Mouse (Mus musculus) forebrain, embryonic 13.5 days (tissue): Measurements from ENCODE around the gene Ablim1. TPM values are rescaled to one million over a fixed set of nuclear protein-coding genes. Genes with fewer than 3 reads are reported as not detected.

Experiments
- ATAC-seq: fragments of 200-750 bp; cut with Nextera tagmentation; 2 replicates; pipeline ENCODE4 v1.8.0; 2017
- H3K27ac ChIP-seq: fragments of 300-500 bp; sonication (generic); 2 replicates; pipeline ENCODE4 v1.5.1; 2015; ENCODE audit warnings: inconsistent platforms, mild to moderate bottlenecking, moderate library complexity
- H3K27me3 ChIP-seq: fragments of 300-500 bp; sonication (generic); 2 replicates; pipeline ENCODE4 v1.6.1; 2015; ENCODE audit warnings: mild to moderate bottlenecking, inconsistent platforms
- H3K36me3 ChIP-seq: fragments of 300-500 bp; sonication (generic); 2 replicates; pipeline ENCODE4 v1.6.1; 2015; ENCODE audit warnings: mild to moderate bottlenecking, inconsistent platforms; ENCODE audit not compliant: poor library complexity, severe bottlenecking
- H3K4me1 ChIP-seq: fragments of 300-500 bp; sonication (generic); 2 replicates; pipeline ENCODE4 v1.6.1; 2015; ENCODE audit warnings: inconsistent platforms
- H3K4me2 ChIP-seq: fragments of 300-500 bp; sonication (generic); 2 replicates; pipeline ENCODE4 v1.6.1; 2015; ENCODE audit warnings: inconsistent platforms, mild to moderate bottlenecking, moderate library complexity
- H3K4me3 ChIP-seq: fragments of 300-500 bp; sonication (generic); 2 replicates; pipeline ENCODE4 v1.5.1; 2015; ENCODE audit warnings: mild to moderate bottlenecking, inconsistent platforms
- H3K9ac ChIP-seq: fragments of 300-500 bp; sonication (generic); 2 replicates; pipeline ENCODE4 v1.6.1; 2015; ENCODE audit warnings: mild to moderate bottlenecking, inconsistent platforms
- H3K9me3 ChIP-seq: fragments of 300-500 bp; sonication (generic); replicated peaks from 2 replicates; pipeline ENCODE4 v1.6.1; 2016; ENCODE audit warnings: inconsistent platforms
- WGBS: fragments of 180-500 bp; shearing (Covaris S2); methylation state at CpG from one replicate; pipeline ENCODE4 v1.1.7; 2015; 5-methylcytosine and 5-hydroxymethylcytosine counted together
- polyA plus RNA-seq: library from polyadenylated mRNA; unstranded; fragments of >200 nt; fragmentation: Nextera tagmentation; extraction: Ambion mirVana; gene quantifications from 2 replicates; pipeline ENCODE4 v1.2.1, GENCODE M21; 2015

Ablim1 gene
- polyA plus RNA-seq, 1 experiment from 2014 or later: 16.5 TPM

DNA sequence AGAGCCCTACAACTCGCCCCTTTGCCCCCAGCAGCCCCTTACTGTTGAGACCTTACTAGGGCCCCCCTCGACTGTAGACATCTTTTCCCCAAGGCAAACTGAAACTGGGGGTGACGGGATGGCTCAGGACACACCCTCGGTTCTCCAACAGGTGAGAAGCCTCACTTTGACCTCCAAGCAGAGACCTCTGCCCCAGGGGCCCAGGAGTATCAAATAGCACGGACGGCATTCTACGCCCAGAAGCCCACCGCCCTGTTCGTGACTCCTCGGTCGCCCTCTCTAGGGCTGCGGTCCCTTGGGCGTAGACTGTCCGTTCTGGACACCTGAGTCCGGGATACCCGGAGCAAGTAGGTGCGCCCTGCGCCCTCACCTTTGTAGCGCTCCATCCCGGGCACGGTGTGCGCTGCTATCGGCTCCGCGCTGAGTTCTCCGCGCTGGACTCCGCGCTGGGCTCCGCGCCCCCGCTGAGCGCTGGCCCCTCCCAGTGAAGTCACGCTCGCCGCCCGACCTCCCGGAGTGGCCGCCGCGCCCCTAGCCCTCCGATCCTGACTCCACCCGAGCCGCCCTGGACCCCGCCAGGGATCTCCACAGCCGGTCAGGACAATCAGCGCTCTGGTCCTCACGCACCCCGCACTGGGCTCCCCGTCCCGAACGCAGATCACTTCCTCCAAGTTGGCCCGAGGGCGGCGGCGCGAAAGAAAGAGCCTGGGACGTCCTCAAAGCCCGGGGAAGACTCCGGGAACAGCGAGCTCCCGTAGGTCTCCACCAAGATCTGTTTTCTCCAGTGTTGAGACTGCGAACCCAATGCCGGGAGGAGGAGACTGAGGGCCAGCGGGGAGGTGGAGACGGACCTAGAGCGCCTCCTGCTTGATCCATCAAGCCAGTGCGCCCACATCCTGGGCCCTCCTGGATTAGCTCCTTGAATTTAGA, 306.7 kb downstream of the Ablim1 start, which contains the start of gene Afap1l2:
Gene Afap1l2 (minus strand): TSS at position 448 of the 930 bp plus-strand sequence.
- no peak within 1 kb of the TSS for H3K27ac ChIP-seq
- peaks cover 39% of the 10 kb centered on the region for H3K27me3 ChIP-seq
- H3K4me3 ChIP-seq: peak within 1 kb of the TSS; percentile 46
- H3K9ac ChIP-seq: peak within 1 kb of the TSS; percentile 61
- H3K36me3 ChIP-seq: no peaks in the 10 kb centered on the region
- peak; percentile 51 for ATAC-seq
- peaks cover 22% of the 10 kb centered on the region for H3K4me1 ChIP-seq
- H3K4me2 ChIP-seq: peak within 1 kb of the TSS; percentile 79
- no peaks in the 10 kb centered on the region for H3K9me3 ChIP-seq
- WGBS: 2% methylated on average over 68 of the region's 68 CpGs

- H3K4me3 ChIP-seq: peak overlapping the region; percentile 46
- no peaks in the 10 kb centered on the region for H3K9me3 ChIP-seq
- H3K4me2 ChIP-seq: peak overlapping the region; percentile 79
- no peak overlapping the region for H3K9ac ChIP-seq
- H3K27me3 ChIP-seq: peaks cover 39% of the 10 kb centered on the region
- H3K27ac ChIP-seq: no peak overlapping the region
- no peaks in the 10 kb centered on the region for H3K36me3 ChIP-seq
- ATAC-seq: no peak
- H3K4me1 ChIP-seq: peaks cover 22% of the 10 kb centered on the region
- WGBS: 70% methylated on average over 16 of the region's 16 CpGs
Observed at GRCm38 (mm10) chr19:57007291-57007690, 307.4 kb downstream of the Ablim1 start.

DNA sequence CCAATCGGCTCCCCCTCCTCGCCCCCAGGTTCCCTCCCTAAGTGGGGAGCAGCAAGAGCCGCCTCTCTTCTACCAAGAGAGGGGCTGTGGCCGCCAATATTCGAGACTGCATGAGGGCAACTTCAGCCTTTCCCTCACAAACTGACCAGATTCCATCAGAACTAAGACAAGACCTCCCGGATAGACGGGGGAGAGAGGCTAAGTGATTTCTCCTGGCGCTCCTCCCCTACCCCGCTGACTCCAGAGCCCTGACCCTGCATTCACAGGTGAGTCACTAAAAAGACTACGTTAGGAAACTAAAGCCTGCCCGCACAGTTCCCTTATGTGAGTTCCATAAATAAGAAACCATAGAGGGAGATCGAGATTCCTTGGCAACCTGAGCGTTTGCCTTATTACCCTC, 307.9 kb downstream of the Ablim1 start:
- 0 out of 2 replicates have a peak overlapping the region, but pooled peaks have one; percentile 79 for H3K4me2 ChIP-seq
- no peaks in the 10 kb centered on the region for H3K36me3 ChIP-seq
- H3K4me3 ChIP-seq: no peak overlapping the region
- no peak overlapping the region for H3K27ac ChIP-seq
- peaks cover 39% of the 10 kb centered on the region for H3K27me3 ChIP-seq
- H3K9ac ChIP-seq: no peak overlapping the region
- WGBS: 55% methylated on average over 13 of the region's 13 CpGs
- no peak for ATAC-seq
- H3K9me3 ChIP-seq: no peaks in the 10 kb centered on the region
- H3K4me1 ChIP-seq: peaks cover 22% of the 10 kb centered on the region

GRCm38 (mm10) chr19:57005062-57005461, 309.7 kb downstream of the Ablim1 start:
- Histone ChIP-seq H3K27me3 (peaks cover 38% of the 10 kb centered on the region), H3K27ac (no peak overlapping the region), H3K9ac (no peak overlapping the region), H3K4me1 (peaks cover 22% of the 10 kb centered on the region), H3K36me3 (no peaks in the 10 kb centered on the region), H3K9me3 (no peaks in the 10 kb centered on the region), H3K4me2 (no peak overlapping the region), H3K4me3 (no peak overlapping the region)
- ATAC-seq: no peak
- 88% methylated on average over 4 of the region's 4 CpGs for WGBS

DNA sequence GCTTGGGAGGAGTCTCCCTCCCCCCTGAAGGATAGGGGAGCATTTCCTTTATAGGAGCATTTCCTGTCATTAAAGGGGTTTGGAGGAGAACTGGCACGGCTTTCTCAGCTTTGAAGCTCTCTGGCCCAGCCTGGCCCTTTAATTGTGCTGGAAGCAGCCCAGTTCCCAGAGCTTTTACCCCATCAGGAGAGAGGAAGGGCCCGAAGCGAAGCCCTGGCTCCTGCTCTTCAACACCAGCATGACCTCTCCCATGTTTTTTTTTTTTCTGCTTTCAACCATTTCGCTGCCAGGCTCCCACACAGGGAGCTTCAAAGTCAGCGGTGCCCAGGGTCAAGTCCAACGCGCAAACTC, 311.3 kb downstream of the Ablim1 start:
- no peaks in the 10 kb centered on the region for H3K36me3 ChIP-seq
- H3K9ac ChIP-seq: no peak overlapping the region
- H3K4me2 ChIP-seq: peak overlapping the region; percentile 10; the same call in 1 of the 2 replicates
- H3K27ac ChIP-seq: no peak overlapping the region
- H3K9me3 ChIP-seq: no peaks in the 10 kb centered on the region
- ATAC-seq: no peak
- peaks cover 29% of the 10 kb centered on the region for H3K4me1 ChIP-seq
- H3K27me3 ChIP-seq: peaks cover 24% of the 10 kb centered on the region
- H3K4me3 ChIP-seq: no peak overlapping the region
- WGBS: 45% methylated on average over 7 of the region's 7 CpGs

DNA sequence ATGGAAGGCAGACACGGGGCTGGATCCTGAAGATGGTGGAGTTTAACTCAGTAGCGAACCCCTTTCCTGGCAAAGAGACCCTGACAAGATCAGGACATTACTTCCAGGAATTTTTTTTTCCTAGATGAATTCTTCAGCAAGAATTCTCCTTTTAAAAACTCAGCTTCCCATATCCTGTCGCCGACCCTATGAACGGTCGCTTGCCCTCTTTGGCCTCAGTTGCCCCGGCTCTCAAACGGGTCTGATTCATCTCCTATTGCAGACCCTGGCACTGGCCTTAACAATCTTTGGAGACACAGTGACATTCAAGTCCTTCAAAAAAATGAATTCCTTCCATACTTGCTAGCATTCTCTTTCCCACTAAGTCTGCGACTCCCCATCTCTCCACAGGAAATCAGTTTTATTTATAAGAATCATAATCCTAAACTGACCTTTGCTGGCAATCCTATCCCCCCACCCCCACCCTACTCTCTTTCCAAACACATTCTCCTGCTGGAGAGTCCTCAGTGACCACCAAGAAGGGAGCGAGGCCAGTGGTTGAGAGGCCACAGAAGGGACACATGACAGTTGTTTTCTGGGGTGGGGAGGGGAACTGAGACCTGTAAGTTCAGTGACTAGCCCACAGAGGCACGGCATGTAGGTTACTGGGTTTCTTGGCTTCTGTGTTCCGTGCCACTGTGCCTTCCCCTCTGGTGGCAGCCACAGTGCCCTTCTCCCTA, 311.8 kb downstream of the Ablim1 start:
- Histone ChIP-seq H3K36me3 (no peaks in the 10 kb centered on the region), H3K27me3 (peaks cover 19% of the 10 kb centered on the region), H3K4me2 (peak overlapping the region; percentile 10; the same call in 1 of the 2 replicates), H3K9me3 (no peaks in the 10 kb centered on the region), H3K27ac (no peak overlapping the region), H3K4me1 (peaks cover 26% of the 10 kb centered on the region), H3K4me3 (no peak overlapping the region), H3K9ac (no peak overlapping the region)
- no peak for ATAC-seq
- WGBS: 75% methylated on average over 12 of the region's 12 CpGs

- Histone ChIP-seq H3K36me3 (no peaks in the 10 kb centered on the region), H3K9ac (no peak overlapping the region), H3K27me3 (peaks cover 9% of the 10 kb centered on the region), H3K9me3 (no peaks in the 10 kb centered on the region), H3K27ac (no peak overlapping the region), H3K4me2 (no peak overlapping the region), H3K4me3 (no peak overlapping the region), H3K4me1 (peaks cover 29% of the 10 kb centered on the region)
- 91% methylated on average over 4 of the region's 4 CpGs for whole genome bisulfite sequencing
- no peak for ATAC-seq
Observed at GRCm38 (mm10) chr19:57001926-57002325, 312.8 kb downstream of the Ablim1 start.

DNA sequence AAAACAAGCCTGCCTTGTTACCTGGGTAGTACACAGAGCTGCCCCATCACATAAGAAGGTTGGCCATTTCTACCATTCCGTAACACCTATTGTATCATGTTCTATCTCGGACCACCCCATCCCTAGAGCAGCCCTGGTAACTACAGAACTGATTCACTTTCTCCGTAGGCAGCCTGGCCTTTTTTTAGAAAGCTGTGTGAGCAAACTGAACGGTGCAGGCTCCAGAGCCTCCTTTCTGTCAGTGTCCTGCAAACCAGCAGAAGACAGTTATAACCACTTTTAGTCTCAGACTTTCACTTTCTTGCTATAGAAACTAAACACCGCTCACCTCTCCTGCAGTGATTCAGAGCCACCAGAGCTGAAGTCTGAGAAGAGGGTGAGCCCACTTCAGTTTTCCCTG, 314.1 kb downstream of the Ablim1 start:
- Histone ChIP-seq H3K9me3 (no peaks in the 10 kb centered on the region), H3K4me3 (no peak overlapping the region), H3K4me2 (no peak overlapping the region), H3K27me3 (no peaks in the 10 kb centered on the region), H3K4me1 (peaks cover 32% of the 10 kb centered on the region), H3K9ac (no peak overlapping the region), H3K27ac (no peak overlapping the region), H3K36me3 (no peaks in the 10 kb centered on the region)
- 87% methylated on average over 5 of the region's 5 CpGs for WGBS
- no peak for ATAC-seq

GRCm38 (mm10) chr19:56999781-57000180, 314.9 kb downstream of the Ablim1 start:
- Histone ChIP-seq H3K9me3 (no peaks in the 10 kb centered on the region), H3K4me1 (peaks cover 32% of the 10 kb centered on the region), H3K36me3 (no peaks in the 10 kb centered on the region), H3K4me2 (no peak overlapping the region), H3K9ac (no peak overlapping the region), H3K4me3 (no peak overlapping the region), H3K27ac (no peak overlapping the region), H3K27me3 (no peaks in the 10 kb centered on the region)
- WGBS: 85% methylated on average over 2 of the region's 2 CpGs
- ATAC-seq: no peak

GRCm38 (mm10) chr19:56998910-56999309, 315.8 kb downstream of the Ablim1 start:
- 55% methylated on average over 2 of the region's 2 CpGs for WGBS
- no peak overlapping the region for H3K27ac ChIP-seq
- no peak for ATAC-seq

GRCm38 (mm10) chr19:56998331-56998730, 316.4 kb downstream of the Ablim1 start:
- Histone ChIP-seq H3K36me3 (no peaks in the 10 kb centered on the region), H3K4me3 (no peak overlapping the region), H3K4me2 (no peak overlapping the region), H3K27ac (no peak overlapping the region), H3K4me1 (peaks cover 28% of the 10 kb centered on the region), H3K9ac (no peak overlapping the region), H3K27me3 (no peaks in the 10 kb centered on the region), H3K9me3 (no peaks in the 10 kb centered on the region)
- 82% methylated on average over 4 of the region's 4 CpGs for WGBS
- no peak for ATAC-seq

More at GRCm38 (mm10) chr19:56998910-56999309, 315.8 kb downstream of the Ablim1 start:
- Histone ChIP-seq H3K9ac (no peak overlapping the region), H3K4me1 (peaks cover 32% of the 10 kb centered on the region), H3K4me2 (no peak overlapping the region), H3K4me3 (no peak overlapping the region), H3K9me3 (no peaks in the 10 kb centered on the region), H3K36me3 (no peaks in the 10 kb centered on the region), H3K27me3 (no peaks in the 10 kb centered on the region)

DNA sequence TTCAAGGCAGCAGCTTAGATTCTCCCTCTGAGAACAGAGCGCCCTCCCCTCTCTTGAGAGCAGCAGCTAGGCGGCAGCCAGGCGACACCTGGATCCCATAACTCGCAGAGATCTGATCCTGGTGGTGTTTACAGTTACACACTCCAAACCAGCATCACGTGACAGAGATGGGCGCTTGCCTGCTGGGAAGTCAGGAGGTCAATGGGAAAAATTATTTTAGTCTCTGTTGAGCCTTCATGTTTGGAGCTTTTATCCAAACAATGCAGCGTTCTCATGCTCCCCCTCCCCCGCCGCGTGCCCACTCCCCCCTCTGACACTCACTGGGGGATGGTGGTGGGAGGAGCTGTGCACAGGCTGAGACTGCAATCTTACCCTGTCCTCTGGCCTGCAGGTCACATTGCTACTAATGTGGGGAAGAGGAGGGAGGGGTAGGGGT, 317.5 kb downstream of the Ablim1 start:
- Histone ChIP-seq H3K4me3 (no peak overlapping the region), H3K36me3 (no peaks in the 10 kb centered on the region), H3K27ac (no peak overlapping the region), H3K27me3 (no peaks in the 10 kb centered on the region), H3K4me2 (peak overlapping the region; percentile 34), H3K4me1 (peaks cover 24% of the 10 kb centered on the region), H3K9me3 (no peaks in the 10 kb centered on the region), H3K9ac (no peak overlapping the region; the same call in 1 of the 2 replicates)
- WGBS: 6% methylated on average over 10 of the region's 10 CpGs
- ATAC-seq: peak; percentile 69
